Mouse (Mus musculus): ENCODE results near the gene Rbpj.

GRCm38 (mm10) chr5:53577272-53577889, 111.4 kb downstream of the Rbpj start:
- TF ChIP-seq CTCF (IDR thresholded peaks at IDR 0.05; ENCODE audit: insufficient read depth, low read depth, low read length) (no peak), POLR2A (IDR thresholded peaks at IDR 0.05; ENCODE audit: insufficient read depth, low read depth, low read length) (no peak)

Data from olfactory bulb, adult 2 months (tissue).